Mouse (Mus musculus): ENCODE measurements around the gene Tmem44. TPM values are rescaled to one million over a fixed set of nuclear protein-coding genes. Genes with fewer than 3 reads are reported as not detected.
"Not testable (repeated sequence)": the region's sequence is repeated elsewhere in the genome, so short reads cannot be mapped to it uniquely, and the experiment has no call there.

The Tmem44 gene
- total RNA-seq, 2 experiments from 2014 or later: 55.9 to 61.6 TPM

GRCm38 (mm10) chr16:30499126-30499857 lies 51.4 kb downstream of the Tmem44 start:
- DNase-seq (ENCODE audit: low spot score in 2 of 2): no peak

GRCm38 (mm10) chr16:30497307-30497706 lies 53.3 kb downstream of the Tmem44 start:
- no peak for DNase-seq (ENCODE audit: low spot score in 2 of 2)

- no peak for DNase-seq (ENCODE audit: low spot score in 2 of 2)
Observed at GRCm38 (mm10) chr16:30494883-30495282, 55.8 kb downstream of the Tmem44 start.

- no peak for DNase-seq (ENCODE audit: low spot score in 2 of 2)
Observed at GRCm38 (mm10) chr16:30491742-30492141, 58.9 kb downstream of the Tmem44 start.

- DNase-seq (ENCODE audit: low spot score in 2 of 2): no peak
Observed at GRCm38 (mm10) chr16:30490791-30491190, 59.9 kb downstream of the Tmem44 start.

GRCm38 (mm10) chr16:30490316-30490715 lies 60.3 kb downstream of the Tmem44 start:
- no peak for DNase-seq (ENCODE audit: low spot score in 2 of 2)

GRCm38 (mm10) chr16:30489662-30490061 lies 61.0 kb downstream of the Tmem44 start:
- DNase-seq (ENCODE audit: low spot score in 2 of 2): no peak

GRCm38 (mm10) chr16:30486498-30486897 lies 64.1 kb downstream of the Tmem44 start:
- no peak for DNase-seq (ENCODE audit: low spot score in 2 of 2)

GRCm38 (mm10) chr16:30477791-30478190 lies 72.9 kb downstream of the Tmem44 start:
- DNase-seq (ENCODE audit: low spot score in 2 of 2): no peak

- DNase-seq (ENCODE audit: low spot score in 2 of 2): no peak
Observed at GRCm38 (mm10) chr16:30477006-30477405, 73.6 kb downstream of the Tmem44 start.

- peak; percentile 17 to 39 for DNase-seq (ENCODE audit: low spot score in 2 of 2)
Observed at GRCm38 (mm10) chr16:30475633-30476461, 74.8 kb downstream of the Tmem44 start.

- DNase-seq (ENCODE audit: low spot score in 2 of 2): no peak
Observed at GRCm38 (mm10) chr16:30472447-30472846, 78.2 kb downstream of the Tmem44 start.

- no peak for DNase-seq (ENCODE audit: low spot score in 2 of 2)
Observed at GRCm38 (mm10) chr16:30471912-30472311, 78.7 kb downstream of the Tmem44 start.

- no peak for DNase-seq (ENCODE audit: low spot score in 2 of 2)
Observed at GRCm38 (mm10) chr16:30468944-30469343, 81.7 kb downstream of the Tmem44 start.

GRCm38 (mm10) chr16:30465680-30466298 lies 84.9 kb downstream of the Tmem44 start:
- no peak for DNase-seq (ENCODE audit: low spot score in 2 of 2)

- DNase-seq (ENCODE audit: low spot score in 2 of 2): not testable (repeated sequence)
Observed at GRCm38 (mm10) chr16:30464742-30465141, 85.9 kb downstream of the Tmem44 start.

Other genes with a start within 250 kb of the Tmem44 start
- 1 to 10 TPM; 1.7 to 2.1 TPM for gene Gp5, start 240.1 kb downstream of the Tmem44 start, total RNA-seq (2021)
- gene Atp13a3, start 144.9 kb downstream of the Tmem44 start, total RNA-seq (2021): 10 to 100 TPM; 63.7 to 72.4 TPM
- 10 to 100 TPM; 24.4 to 25.6 TPM for gene Lsg1, start 36.8 kb upstream of the Tmem44 start, total RNA-seq (2021)
- 10 to 100 TPM; 14.8 to 16.9 TPM for gene Fam43a, start 48.9 kb upstream of the Tmem44 start, total RNA-seq (2021)